Mouse (Mus musculus) olfactory bulb, adult 2 months (tissue): Measurements from ENCODE around the gene Gm10024.

Source experiments
- CTCF ChIP-seq: fragments of 200-500 bp; IDR thresholded peaks from 2 replicates; pipeline ENCODE4 v1.5.1; 2012; ENCODE audit warnings: low read depth, mild to moderate bottlenecking, low read length, moderate library complexity; ENCODE audit not compliant: insufficient read depth
- POLR2A ChIP-seq: fragments of 200-500 bp; IDR thresholded peaks from 2 replicates; pipeline ENCODE4 v1.6.1; 2012; ENCODE audit warnings: mild to moderate bottlenecking, low read depth, low read length, moderate library complexity; ENCODE audit not compliant: insufficient read depth

DNA sequence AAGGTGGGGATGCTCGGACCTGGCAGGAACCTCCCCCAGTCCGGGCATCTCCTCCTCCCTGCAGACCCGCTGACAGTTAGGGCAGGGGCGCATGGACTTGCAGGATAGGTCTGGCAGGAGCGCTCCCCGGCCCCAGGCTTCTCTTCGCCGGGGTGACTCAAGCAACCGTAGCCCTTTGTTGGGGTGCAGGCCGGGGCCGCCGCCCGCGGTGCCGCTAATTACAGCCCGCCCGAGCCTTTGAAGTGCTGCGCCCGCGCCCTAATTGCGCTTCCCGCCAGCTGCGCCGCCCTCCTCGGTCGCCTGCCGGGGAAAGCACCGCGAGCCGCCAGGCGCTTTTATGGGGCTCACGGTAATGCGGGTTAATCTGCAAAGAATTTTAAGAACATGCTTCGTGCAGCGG, 33.7 kb upstream of the Gm10024 start:
- TF ChIP-seq CTCF (no peak), POLR2A (no peak)
